Mouse (Mus musculus) ovary, adult 18-20 months (tissue): ENCODE results near the gene Gm21983.
A peak's percentile ranks its signal among the peaks of the same experiment; 100 is the strongest.

Source experiments
- DNase-seq: peaks from one replicate; pipeline ENCODE4 v3.0.0; 2022; ENCODE audit warnings: low spot score, mixed read lengths

Gm21983 gene

DNA sequence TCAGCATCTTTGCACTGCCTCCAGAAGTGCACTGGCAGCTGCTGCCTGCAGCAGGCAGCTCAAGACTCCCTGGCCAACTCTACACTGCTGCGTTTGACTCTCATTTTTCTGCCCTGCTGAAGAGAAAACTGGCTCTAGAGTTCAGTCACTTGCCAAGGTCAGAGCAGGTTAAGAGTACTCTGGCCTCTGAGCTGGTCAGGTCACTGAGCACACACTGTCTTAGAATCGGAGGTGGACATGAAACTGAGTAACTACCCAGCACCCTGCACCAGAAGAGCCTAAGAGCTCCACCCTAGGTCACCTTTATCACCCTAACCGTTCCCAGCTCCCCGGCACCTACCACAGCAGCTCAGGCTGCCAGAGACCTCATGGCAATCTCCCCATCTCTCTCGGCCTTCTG, 5.1 kb upstream of the Gm21983 start:
- no peak for DNase-seq

GRCm38 (mm10) chr7:27184964-27185363, 4.1 kb upstream of the Gm21983 start:
- DNase-seq: no peak

DNA sequence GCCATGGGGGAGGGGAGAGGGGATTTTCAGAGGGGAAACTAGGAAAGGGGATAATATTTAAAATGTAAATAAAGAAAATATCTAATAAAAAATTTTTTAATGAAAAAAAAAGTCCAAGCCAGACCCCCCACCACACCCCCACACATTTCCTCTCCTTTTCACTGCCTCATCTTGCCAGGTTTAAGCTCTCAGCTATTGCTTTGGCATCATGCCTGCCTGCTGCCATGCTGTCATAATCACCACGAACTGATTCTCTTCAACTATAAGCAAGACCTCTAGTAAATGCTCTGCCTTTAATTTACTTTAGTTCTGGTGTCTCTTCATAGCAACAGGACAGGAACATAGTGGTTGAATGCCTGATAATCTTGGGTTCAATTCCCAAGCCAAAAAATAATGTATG, 1.6 kb upstream of the Gm21983 start:
- no peak for DNase-seq

DNA sequence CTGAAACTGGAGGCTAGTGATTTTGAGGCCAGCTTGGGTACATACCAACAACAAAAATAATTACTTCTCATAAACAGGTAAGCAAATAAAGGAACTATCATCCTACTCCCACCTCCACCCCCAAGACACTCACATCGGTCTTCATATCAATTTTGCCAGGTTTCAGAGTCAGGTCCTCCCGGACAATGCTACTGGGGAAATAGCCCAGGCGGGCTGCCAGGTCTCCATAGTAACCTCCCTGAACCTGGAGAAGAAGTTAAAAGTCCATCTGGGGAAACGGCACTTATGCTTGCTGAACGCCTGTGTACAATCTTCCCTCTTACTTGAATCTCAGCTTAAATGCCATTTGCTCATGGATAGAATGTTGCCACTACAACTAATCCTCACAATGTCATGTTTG, 850 bp downstream of the Gm21983 start:
- DNase-seq: no peak

DNA sequence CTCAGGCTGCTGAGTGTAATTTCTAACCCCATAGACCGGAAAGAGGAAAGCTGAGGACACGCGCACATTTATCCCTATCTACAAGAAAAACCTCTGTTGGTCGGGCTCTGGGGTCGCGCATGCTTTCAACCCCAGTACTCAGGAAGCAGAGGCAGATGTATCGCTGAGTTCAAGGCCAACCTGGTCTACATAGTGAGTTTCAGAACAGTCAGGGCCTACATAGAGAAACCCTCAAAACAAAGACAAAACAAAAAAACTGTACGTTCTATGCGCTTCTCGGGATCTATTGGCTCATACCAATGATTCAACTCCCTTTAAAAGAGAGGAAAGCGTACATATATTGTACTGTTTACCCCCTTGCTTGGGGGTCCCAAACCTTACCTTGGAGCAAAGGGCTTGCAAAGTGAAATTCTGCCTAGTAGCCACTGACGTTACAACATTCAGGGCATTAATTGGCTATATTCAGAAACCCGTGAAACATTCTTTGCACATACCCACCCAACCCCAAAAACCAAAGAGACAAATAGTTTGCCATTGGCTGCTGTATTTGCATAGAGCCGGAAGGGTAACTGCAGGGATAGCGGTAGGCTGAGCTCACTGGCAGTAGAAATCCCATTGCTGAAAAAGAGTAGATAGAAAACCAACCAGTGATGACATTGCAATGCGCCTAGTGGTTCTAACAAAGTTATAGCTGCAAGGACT, 1.5 kb downstream of the Gm21983 start:
- DNase-seq: no peak

DNA sequence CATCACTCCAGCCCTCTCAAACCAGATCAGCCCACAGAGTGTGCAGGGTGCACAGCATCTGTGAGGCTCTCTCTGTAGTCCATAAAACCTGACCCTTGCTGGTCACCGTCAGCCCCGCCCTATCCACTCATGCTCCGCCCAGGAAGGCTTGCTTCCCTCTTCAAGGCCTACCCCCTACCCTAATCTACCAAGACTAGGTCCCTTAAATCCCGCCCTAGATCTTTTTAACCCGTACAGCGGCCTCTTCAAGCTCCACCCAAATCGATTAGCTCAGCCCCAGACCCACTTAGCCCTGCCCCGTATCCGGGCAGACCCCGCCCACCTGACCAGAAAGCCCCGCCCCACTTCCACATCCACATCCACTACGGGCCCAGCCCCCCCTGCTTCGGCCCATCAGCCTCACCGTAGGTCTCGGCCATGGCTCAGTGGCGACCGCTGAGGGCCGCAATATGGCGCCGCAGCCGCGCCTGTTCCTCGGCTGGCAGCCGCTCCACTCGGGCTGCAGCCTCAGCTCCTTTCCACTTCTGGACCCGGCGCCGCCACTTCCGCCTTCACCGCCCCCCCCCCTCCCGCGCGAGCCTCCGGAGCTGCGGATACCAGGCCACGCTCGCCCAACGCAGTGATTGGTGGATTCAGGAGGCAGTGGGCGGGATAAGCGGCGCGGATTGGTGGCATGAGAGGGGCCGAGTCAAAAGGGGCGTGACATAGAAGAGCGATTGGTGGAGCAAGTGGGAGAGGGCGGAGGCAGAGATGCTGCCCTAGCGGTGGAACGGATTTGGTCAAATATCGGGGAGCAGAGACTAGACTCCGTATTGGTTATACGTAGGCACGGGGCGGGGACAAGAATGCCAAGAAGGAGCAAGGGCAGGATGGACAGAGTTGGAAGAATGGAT, 2.3 kb downstream of the Gm21983 start, which contains the start of gene Rab4b:
Gene Rab4b, minus strand, starts transcription at position 573 of the 893 bp plus-strand sequence.
- peak; percentile 100 for DNase-seq

- DNase-seq: no peak
Measured at GRCm38 (mm10) chr7:27177942-27178323, 3.0 kb downstream of the Gm21983 start.

GRCm38 (mm10) chr7:27174896-27175295, 6.0 kb downstream of the Gm21983 start:
- no peak for DNase-seq

DNA sequence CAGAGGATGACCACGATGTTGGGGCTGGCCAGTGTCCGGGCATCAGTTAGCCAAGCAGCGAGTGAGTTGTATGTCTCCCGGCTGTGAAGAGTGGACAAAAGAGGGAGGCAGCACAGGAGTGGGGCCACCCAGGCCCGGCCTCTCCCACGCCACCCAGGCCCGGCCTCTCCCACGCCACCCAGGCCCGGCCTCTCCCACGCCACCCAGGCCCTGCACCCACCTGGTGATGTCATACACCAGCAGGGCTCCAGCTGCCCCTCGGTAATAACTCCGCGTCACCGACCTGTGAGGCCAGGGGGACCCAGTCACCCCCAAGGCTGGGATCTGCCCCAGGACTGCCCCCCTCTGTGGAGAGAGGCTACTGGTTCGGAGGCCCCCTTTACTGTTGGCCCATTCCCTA, 6.4 kb downstream of the Gm21983 start:
- no peak for DNase-seq

DNA sequence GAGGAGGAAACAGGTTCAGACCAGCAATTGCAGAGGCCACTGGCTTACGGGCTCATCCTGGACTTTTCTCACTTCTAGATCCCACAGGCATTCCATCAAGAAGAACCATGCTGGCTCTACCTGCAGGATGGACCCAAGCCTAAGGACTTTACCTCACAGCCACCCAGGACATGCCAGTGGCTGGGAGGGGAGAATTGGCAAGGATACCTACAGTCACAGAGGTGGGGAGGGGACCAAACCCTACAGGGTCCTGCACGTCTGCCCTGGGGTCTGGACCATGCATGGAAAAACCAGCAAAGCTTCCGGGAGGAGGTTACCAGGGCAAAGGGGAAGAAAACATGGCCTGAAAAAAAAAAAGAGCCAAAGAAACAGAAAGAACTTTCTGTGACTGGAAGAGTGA, 9.9 kb downstream of the Gm21983 start:
- DNase-seq: no peak

- DNase-seq: no peak
Measured at GRCm38 (mm10) chr7:27168371-27168770, 12.5 kb downstream of the Gm21983 start.

GRCm38 (mm10) chr7:27167475-27168094, 13.3 kb downstream of the Gm21983 start:
- no peak for DNase-seq

GRCm38 (mm10) chr7:27166614-27167474, 14.0 kb downstream of the Gm21983 start, which contains the start of gene Egln2:
Gene Egln2 (minus strand): TSS chr7:27166802.
- DNase-seq: peak; percentile 92

GRCm38 (mm10) chr7:27166229-27166613, 14.7 kb downstream of the Gm21983 start:
- DNase-seq: peak; percentile 79

GRCm38 (mm10) chr7:27165696-27166095, 15.2 kb downstream of the Gm21983 start:
- DNase-seq: no peak

DNA sequence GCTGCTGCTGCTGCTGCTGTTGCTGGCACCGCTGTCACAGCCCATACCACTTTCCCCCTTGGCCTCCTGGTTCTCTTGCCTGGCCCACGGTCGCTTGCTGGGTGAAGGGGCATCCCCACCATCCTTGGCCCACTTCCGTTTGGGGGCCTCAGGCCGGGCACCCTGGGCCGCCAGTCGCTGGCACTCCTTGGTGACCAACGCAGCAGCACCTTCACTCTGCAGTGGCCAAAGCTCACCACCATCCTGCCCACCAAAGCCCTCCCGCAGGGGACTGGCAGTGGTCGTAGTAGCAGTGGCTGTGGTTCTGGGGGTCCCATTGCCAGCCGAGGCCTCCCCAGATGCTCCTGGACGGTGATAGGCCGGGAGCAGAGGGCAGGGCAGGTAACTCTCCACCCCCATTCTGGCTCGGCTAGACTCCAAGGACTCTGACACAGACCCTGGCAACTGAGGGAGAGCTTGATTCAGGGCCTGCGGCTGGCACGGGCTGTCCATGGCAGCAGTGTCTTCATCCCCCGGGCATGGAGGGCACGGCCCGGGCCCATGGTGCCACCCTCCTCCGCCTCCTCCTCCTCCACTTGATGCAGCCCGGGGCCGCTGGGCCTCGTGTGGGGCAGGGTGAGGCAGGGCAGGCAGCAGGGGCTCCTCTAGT, 15.8 kb downstream of the Gm21983 start:
- DNase-seq: peak; percentile 45

GRCm38 (mm10) chr7:27164112-27164947, 16.6 kb downstream of the Gm21983 start:
- no peak for DNase-seq

DNA sequence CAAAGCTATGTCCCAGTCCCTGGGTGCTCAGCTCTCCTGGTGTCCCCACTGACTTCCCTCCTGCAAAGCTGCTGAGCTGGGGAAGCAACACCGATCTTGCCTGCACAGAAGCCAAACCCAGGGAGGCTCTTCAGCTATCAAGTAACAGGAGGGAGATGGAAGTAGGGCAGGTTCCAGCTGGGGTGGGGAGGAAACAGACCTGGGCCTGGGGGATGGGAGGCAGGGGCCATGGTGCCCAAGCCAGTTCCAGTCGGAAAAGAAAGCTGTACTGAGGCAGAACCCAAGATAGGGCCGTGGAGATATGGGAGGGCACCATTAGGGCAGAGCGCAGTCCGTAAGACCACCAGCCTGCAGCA, 17.5 kb downstream of the Gm21983 start:
- no peak for DNase-seq

DNA sequence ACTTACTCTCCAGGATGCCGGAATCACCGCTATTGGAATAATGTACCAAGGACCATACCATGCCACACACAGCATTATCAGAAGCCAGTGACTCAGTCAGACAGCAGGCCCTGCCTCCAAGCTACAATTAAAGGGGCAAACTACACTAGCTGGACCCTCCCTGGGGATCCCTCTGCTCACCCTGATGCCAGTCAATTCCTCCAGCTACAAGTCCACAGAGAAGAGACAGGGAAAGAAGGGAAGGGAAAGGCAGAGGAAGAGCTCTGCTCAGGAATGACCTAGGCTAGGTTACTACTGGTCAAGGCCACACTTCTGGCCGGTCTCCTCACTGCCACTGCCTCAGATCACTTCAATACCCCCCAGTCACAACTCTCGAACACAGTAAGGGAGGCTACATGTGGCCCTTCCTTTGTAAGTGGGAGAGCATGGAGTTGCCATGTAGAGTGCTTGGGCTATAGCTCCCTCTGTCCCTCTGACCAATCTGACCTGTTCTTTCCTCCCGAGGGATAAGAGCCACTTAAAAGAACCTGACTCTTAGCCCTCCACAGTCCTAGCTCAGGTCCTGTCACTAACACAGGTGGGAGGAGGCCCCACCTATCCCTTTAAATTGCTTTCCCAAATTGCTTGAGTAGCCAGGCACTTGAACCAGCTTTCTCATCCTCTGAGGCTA, 18.0 kb downstream of the Gm21983 start:
- DNase-seq: no peak

- no peak for DNase-seq
Measured at GRCm38 (mm10) chr7:27161744-27162143, 19.1 kb downstream of the Gm21983 start.
